Mouse (Mus musculus): ENCODE measurements at regions not wholly inside any gene's neighbourhood (a gene's known extent, or its start where the extent isn't known, plus 50 kb on each side); places are given as distances from the start of the nearest gene placed in this dataset.

- 32% methylated on average over 3 of the region's 3 CpGs for WGBS
- Histone ChIP-seq H3K27me3 (replicated peaks) (no peaks in the 10 kb centered on the region), H3K9ac (no peak overlapping the region), H3K27ac (ENCODE audit: poor library complexity, severe bottlenecking) (no peak overlapping the region), H3K4me2 (no peak overlapping the region), H3K9me3 (replicated peaks) (no peaks in the 10 kb centered on the region), H3K36me3 (no peaks in the 10 kb centered on the region), H3K4me3 (no peak overlapping the region), H3K4me1 (replicated peaks) (no peaks in the 10 kb centered on the region)
- no peak for ATAC-seq (ENCODE audit: insufficient number of reproducible peaks, low FRiP score)
Measured at GRCm38 (mm10) chr16:97234321-97234720, 63.8 kb upstream of the Dscam start.

GRCm38 (mm10) chr16:97239626-97240025, 69.1 kb upstream of the Dscam start:
- ATAC-seq (ENCODE audit: insufficient number of reproducible peaks, low FRiP score) = no peak
- no peaks in the 10 kb centered on the region for H3K27me3 ChIP-seq (replicated peaks)
- whole genome bisulfite sequencing = 59% methylated on average over 5 of the region's 5 CpGs
- H3K4me1 ChIP-seq (replicated peaks) = no peaks in the 10 kb centered on the region
- H3K4me2 ChIP-seq = no peak overlapping the region
- H3K27ac ChIP-seq (ENCODE audit: poor library complexity, severe bottlenecking) = no peak overlapping the region
- no peak overlapping the region for H3K9ac ChIP-seq
- no peaks in the 10 kb centered on the region for H3K36me3 ChIP-seq
- H3K9me3 ChIP-seq (replicated peaks) = no peaks in the 10 kb centered on the region
- H3K4me3 ChIP-seq = no peak overlapping the region

- H3K27ac ChIP-seq (ENCODE audit: poor library complexity, severe bottlenecking) = no peak overlapping the region
- H3K36me3 ChIP-seq = no peaks in the 10 kb centered on the region
- no peaks in the 10 kb centered on the region for H3K27me3 ChIP-seq (replicated peaks)
- H3K9me3 ChIP-seq (replicated peaks) = no peaks in the 10 kb centered on the region
- no peak overlapping the region for H3K4me3 ChIP-seq
- H3K4me2 ChIP-seq = no peak overlapping the region
- no peak for ATAC-seq (ENCODE audit: insufficient number of reproducible peaks, low FRiP score)
- 77% methylated on average over 7 of the region's 7 CpGs for WGBS
- H3K9ac ChIP-seq = no peak overlapping the region
- H3K4me1 ChIP-seq (replicated peaks) = no peaks in the 10 kb centered on the region
Measured at GRCm38 (mm10) chr16:97240085-97240484, 69.5 kb upstream of the Dscam start.

- Histone ChIP-seq H3K27ac (ENCODE audit: poor library complexity, severe bottlenecking) (no peak overlapping the region), H3K4me1 (replicated peaks) (no peaks in the 10 kb centered on the region), H3K27me3 (replicated peaks) (no peaks in the 10 kb centered on the region), H3K4me2 (no peak overlapping the region), H3K4me3 (no peak overlapping the region), H3K9me3 (replicated peaks) (no peaks in the 10 kb centered on the region), H3K36me3 (no peaks in the 10 kb centered on the region), H3K9ac (no peak overlapping the region)
- no peak for ATAC-seq (ENCODE audit: insufficient number of reproducible peaks, low FRiP score)
- WGBS = 50% methylated on average over 8 of the region's 8 CpGs
Measured at GRCm38 (mm10) chr16:97240859-97241360, 70.4 kb upstream of the Dscam start.

GRCm38 (mm10) chr16:97241639-97242038, 71.1 kb upstream of the Dscam start:
- ATAC-seq (ENCODE audit: insufficient number of reproducible peaks, low FRiP score) = no peak
- Histone ChIP-seq H3K27me3 (replicated peaks) (no peaks in the 10 kb centered on the region), H3K4me2 (no peak overlapping the region), H3K4me3 (no peak overlapping the region), H3K36me3 (no peaks in the 10 kb centered on the region), H3K9ac (no peak overlapping the region), H3K9me3 (replicated peaks) (no peaks in the 10 kb centered on the region), H3K27ac (ENCODE audit: poor library complexity, severe bottlenecking) (no peak overlapping the region), H3K4me1 (replicated peaks) (no peaks in the 10 kb centered on the region)

- no peak for ATAC-seq (ENCODE audit: insufficient number of reproducible peaks, low FRiP score)
- Histone ChIP-seq H3K9me3 (replicated peaks) (no peaks in the 10 kb centered on the region), H3K4me2 (no peak overlapping the region), H3K27me3 (replicated peaks) (no peaks in the 10 kb centered on the region), H3K27ac (ENCODE audit: poor library complexity, severe bottlenecking) (no peak overlapping the region), H3K9ac (no peak overlapping the region), H3K4me1 (replicated peaks) (no peaks in the 10 kb centered on the region), H3K4me3 (no peak overlapping the region), H3K36me3 (no peaks in the 10 kb centered on the region)
- 70% methylated on average over 6 of the region's 6 CpGs for WGBS
Measured at GRCm38 (mm10) chr16:97250488-97250887, 79.9 kb upstream of the Dscam start.

GRCm38 (mm10) chr16:97252551-97252950, 82.0 kb upstream of the Dscam start:
- Histone ChIP-seq H3K27me3 (replicated peaks) (no peaks in the 10 kb centered on the region), H3K27ac (ENCODE audit: poor library complexity, severe bottlenecking) (no peak overlapping the region), H3K4me1 (replicated peaks) (no peaks in the 10 kb centered on the region), H3K9ac (no peak overlapping the region), H3K4me3 (no peak overlapping the region), H3K36me3 (no peaks in the 10 kb centered on the region), H3K9me3 (replicated peaks) (no peaks in the 10 kb centered on the region), H3K4me2 (no peak overlapping the region)
- WGBS = 63% methylated on average over 1 of the region's 1 CpGs
- ATAC-seq (ENCODE audit: insufficient number of reproducible peaks, low FRiP score) = no peak

- Histone ChIP-seq H3K4me1 (replicated peaks) (no peaks in the 10 kb centered on the region), H3K4me3 (no peak overlapping the region), H3K4me2 (no peak overlapping the region), H3K9me3 (replicated peaks) (no peaks in the 10 kb centered on the region), H3K27me3 (replicated peaks) (no peaks in the 10 kb centered on the region), H3K9ac (no peak overlapping the region), H3K27ac (ENCODE audit: poor library complexity, severe bottlenecking) (no peak overlapping the region), H3K36me3 (no peaks in the 10 kb centered on the region)
- 48% methylated on average over 2 of the region's 2 CpGs for WGBS
- no peak for ATAC-seq (ENCODE audit: insufficient number of reproducible peaks, low FRiP score)
Measured at GRCm38 (mm10) chr16:97252997-97253635, 82.6 kb upstream of the Dscam start.

- 71% methylated on average over 6 of the region's 6 CpGs for WGBS
- ATAC-seq (ENCODE audit: insufficient number of reproducible peaks, low FRiP score) = no peak
- no peak overlapping the region for H3K4me2 ChIP-seq
- no peaks in the 10 kb centered on the region for H3K9me3 ChIP-seq (replicated peaks)
- peaks cover 6% of the 10 kb centered on the region; the same call in 1 of the 2 replicates for H3K4me1 ChIP-seq (replicated peaks)
- H3K4me3 ChIP-seq = no peak overlapping the region
- no peak overlapping the region for H3K27ac ChIP-seq (ENCODE audit: poor library complexity, severe bottlenecking)
- no peaks in the 10 kb centered on the region for H3K27me3 ChIP-seq (replicated peaks)
- no peaks in the 10 kb centered on the region for H3K36me3 ChIP-seq
- no peak overlapping the region for H3K9ac ChIP-seq
Measured at GRCm38 (mm10) chr16:97258821-97259220, 88.3 kb upstream of the Dscam start.

GRCm38 (mm10) chr16:97263451-97263850, 92.9 kb upstream of the Dscam start:
- H3K36me3 ChIP-seq = no peaks in the 10 kb centered on the region
- no peak overlapping the region for H3K4me2 ChIP-seq
- WGBS = 22% methylated on average over 6 of the region's 6 CpGs
- ATAC-seq (ENCODE audit: insufficient number of reproducible peaks, low FRiP score) = no peak
- peaks cover 6% of the 10 kb centered on the region; the same call in 1 of the 2 replicates for H3K4me1 ChIP-seq (replicated peaks)
- no peak overlapping the region for H3K9ac ChIP-seq
- H3K27me3 ChIP-seq (replicated peaks) = no peaks in the 10 kb centered on the region
- H3K27ac ChIP-seq (ENCODE audit: poor library complexity, severe bottlenecking) = no peak overlapping the region
- H3K4me3 ChIP-seq = no peak overlapping the region
- no peaks in the 10 kb centered on the region for H3K9me3 ChIP-seq (replicated peaks)

- 78% methylated on average over 7 of the region's 7 CpGs for WGBS
Measured at GRCm38 (mm10) chr16:97270417-97271133, 86.0 kb upstream of the Bace2 start.

More at GRCm38 (mm10) chr16:97270417-97271133, 86.0 kb upstream of the Bace2 start:
- H3K36me3 ChIP-seq = no peaks in the 10 kb centered on the region
- ATAC-seq (ENCODE audit: insufficient number of reproducible peaks, low FRiP score) = no peak
- H3K9me3 ChIP-seq (replicated peaks) = no peaks in the 10 kb centered on the region; the same call in 1 of the 2 replicates
- no peak overlapping the region for H3K9ac ChIP-seq
- H3K4me1 ChIP-seq (replicated peaks) = no peaks in the 10 kb centered on the region
- H3K27ac ChIP-seq (ENCODE audit: poor library complexity, severe bottlenecking) = no peak overlapping the region
- H3K4me2 ChIP-seq = no peak overlapping the region
- no peak overlapping the region for H3K4me3 ChIP-seq
- no peaks in the 10 kb centered on the region for H3K27me3 ChIP-seq (replicated peaks)
